Mouse (Mus musculus): ENCODE results near the gene Vsnl1.

- TF ChIP-seq ZC3H11A (IDR thresholded peaks at IDR 0.05; ENCODE audit: low read depth, low read length) (no peak), GATA1 (IDR thresholded peaks at IDR 0.05; ENCODE audit: low read depth, low read length) (no peak), SMC3 (IDR thresholded peaks at IDR 0.05; ENCODE audit: low read depth, low read length) (no peak), ETS1 (IDR thresholded peaks at IDR 0.05; ENCODE audit: low read depth, low read length) (no peak), POLR2A (IDR thresholded peaks at IDR 0.05; ENCODE audit: control insufficient read depth in 1 of 2, insufficient read depth in 1 of 2, low read depth in 1 of 2, low read length in 2 of 2, poor library complexity in 1 of 2) (no peak), CTCF (IDR thresholded peaks at IDR 0.05 in 2 of 3, conservative IDR thresholded peaks at IDR 0.05 in 1 of 3; ENCODE audit: control insufficient read depth in 1 of 3, insufficient read depth in 1 of 3, low read depth in 2 of 3, low read length in 3 of 3, poor library complexity in 1 of 3, severe bottlenecking in 1 of 3) (no peak), NELFE (IDR thresholded peaks at IDR 0.05; ENCODE audit: low read depth, low read length) (no peak), MYC (IDR thresholded peaks at IDR 0.05; ENCODE audit: low read depth, low read length) (no peak), MAFK (IDR thresholded peaks at IDR 0.05; ENCODE audit: borderline replicate concordance, low read depth, low read length) (no peak)
Measured at GRCm38 (mm10) chr12:11433126-11433525, 3.3 kb downstream of the Vsnl1 start.
